Comparison of ENCODE assay signal across 11 mouse cellular contexts in genomic region chr10:92652399-92652920, GRCm38 (mm10).
DNase-seq lines count a peak whose midpoint lies in the region; ATAC-seq and TF ChIP-seq lines count a peak whose summit lies in the region.
"Had no signal": no experiment of that assay in that cellular context is flagged by ENCODE, and none has a peak within 500 bp of the region (broad histone marks: within the 10 kb centered on the region; RNA-seq: fewer than 3 reads in every experiment).

No protein-coding gene starts in this region.

- no peak overlapping the region for H3K9ac ChIP-seq in hindbrain, embryonic 14.5 days
- no peak overlapping the region for H3K9ac ChIP-seq in hindbrain, embryonic 16.5 days (ENCODE audit: low read depth, low read length)
- no peak overlapping the region for H3K9ac ChIP-seq in ES-E14 (ENCODE audit: insufficient read depth, low read depth, low read length, poor library complexity, severe bottlenecking)
- no peak overlapping the region for H3K9ac ChIP-seq in midbrain, embryonic 14.5 days (replicated peaks; ENCODE audit: low read length)
- H3K9ac ChIP-seq: liver, embryonic 15.5 days had no signal

- peak; percentile 81 for DNase-seq in hindbrain, embryonic 14.5 days (ENCODE audit: low spot score)
- no peak for DNase-seq in ES-E14 (ENCODE audit: low read depth, low spot score)
- peak; percentile 14 for DNase-seq in embryo, embryonic 9.5 days (ENCODE audit: extremely low spot score)
- peak; percentile 86 for DNase-seq in midbrain, embryonic 14.5 days
- DNase-seq in frontal cortex, postnatal 10 days (ENCODE audit: low spot score in 2 of 2), result no peak
- DNase-seq in spleen, postnatal 10 days (ENCODE audit: low spot score in 2 of 2), result no peak
- DNase-seq in gastrocnemius, postnatal 14 days, result no peak
- DNase-seq: layer of hippocampus, postnatal 36 days; thymus, postnatal 14 days had no signal

- H3K27me3 ChIP-seq in hindbrain, embryonic 14.5 days (ENCODE audit: control insufficient read depth, insufficient read depth, low read length), result no peaks in the 10 kb centered on the region
- H3K27me3 ChIP-seq in hindbrain, embryonic 16.5 days (replicated peaks; ENCODE audit: control insufficient read depth, insufficient read depth, low read length), result no peaks in the 10 kb centered on the region
- H3K27me3 ChIP-seq in midbrain, embryonic 14.5 days (ENCODE audit: control insufficient read depth, insufficient read depth, low read length), result no peaks in the 10 kb centered on the region
- H3K27me3 ChIP-seq: liver, embryonic 15.5 days had no signal

- 24% methylated on average over 3 of the region's 3 CpGs for WGBS in hindbrain, embryonic 14.5 days
- 20% methylated on average over 3 of the region's 3 CpGs for WGBS in hindbrain, embryonic 16.5 days
- WGBS in midbrain, embryonic 14.5 days, result 13% methylated on average over 3 of the region's 3 CpGs

- in situ Hi-C loops in ES-E14 (cut with MboI; ENCODE audit: low sequenced_read_pairs in 2 of 2, unreplicated experiment in 2 of 2), result no loop called here

- no peak for ATAC-seq in hindbrain, embryonic 14.5 days (ENCODE audit: low FRiP score)
- ATAC-seq in hindbrain, embryonic 16.5 days, result no peak
- ATAC-seq in midbrain, embryonic 14.5 days (ENCODE audit: low FRiP score, low TSS enrichment), result no peak

- no peak overlapping the region for H3K4me3 ChIP-seq in hindbrain, embryonic 14.5 days (replicated peaks; ENCODE audit: low read length)
- H3K4me3 ChIP-seq in hindbrain, embryonic 16.5 days (ENCODE audit: low read length), result no peak overlapping the region
- no peak overlapping the region for H3K4me3 ChIP-seq in ES-E14 (ENCODE audit: insufficient read depth in 1 of 2, low read depth in 1 of 2, low read length in 2 of 2, poor library complexity in 1 of 2, severe bottlenecking in 1 of 2)
- no peak overlapping the region for H3K4me3 ChIP-seq in midbrain, embryonic 14.5 days (replicated peaks; ENCODE audit: low read depth, low read length)
- H3K4me3 ChIP-seq: liver, embryonic 15.5 days had no signal

- intact Hi-C loops in gastrocnemius, postnatal 14 days (cut with DNase I; ENCODE audit: low total_unique reads), result no loop called here

- H3K36me3 ChIP-seq in hindbrain, embryonic 14.5 days (replicated peaks; ENCODE audit: control insufficient read depth, insufficient read depth), result no peaks in the 10 kb centered on the region
- no peaks in the 10 kb centered on the region for H3K36me3 ChIP-seq in hindbrain, embryonic 16.5 days (ENCODE audit: control insufficient read depth, insufficient read depth, low read length)
- no peaks in the 10 kb centered on the region for H3K36me3 ChIP-seq in ES-E14 (ENCODE audit: control insufficient read depth, insufficient read depth, low read length, poor library complexity, severe bottlenecking)
- no peaks in the 10 kb centered on the region for H3K36me3 ChIP-seq in midbrain, embryonic 14.5 days (ENCODE audit: control insufficient read depth, insufficient read depth, low read length)
- H3K36me3 ChIP-seq: liver, embryonic 15.5 days had no signal

- H3K4me2 ChIP-seq in hindbrain, embryonic 14.5 days (replicated peaks), result no peak overlapping the region
- H3K4me2 ChIP-seq in hindbrain, embryonic 16.5 days (ENCODE audit: low read length), result no peak overlapping the region
- no peak overlapping the region for H3K4me2 ChIP-seq in midbrain, embryonic 14.5 days (ENCODE audit: low read length)
- H3K4me2 ChIP-seq: liver, embryonic 15.5 days had no signal

- no peaks in the 10 kb centered on the region for H3K9me3 ChIP-seq in hindbrain, embryonic 14.5 days (ENCODE audit: control insufficient read depth, low read length)
- no peaks in the 10 kb centered on the region for H3K9me3 ChIP-seq in hindbrain, embryonic 16.5 days (ENCODE audit: control insufficient read depth, low read length)
- H3K9me3 ChIP-seq in ES-E14 (ENCODE audit: control insufficient read depth, insufficient read depth, low read depth, low read length), result no peaks in the 10 kb centered on the region
- no peaks in the 10 kb centered on the region for H3K9me3 ChIP-seq in midbrain, embryonic 14.5 days (ENCODE audit: control insufficient read depth, low read length)
- H3K9me3 ChIP-seq: liver, embryonic 15.5 days had no signal

- H3K4me1 ChIP-seq in hindbrain, embryonic 14.5 days (replicated peaks; ENCODE audit: control insufficient read depth, insufficient read depth, low read length), result peaks cover 5% of the 10 kb centered on the region; the same call in 1 of the 2 replicates
- no peaks in the 10 kb centered on the region; the same call in 1 of the 2 replicates for H3K4me1 ChIP-seq in hindbrain, embryonic 16.5 days (ENCODE audit: control insufficient read depth, insufficient read depth, low read depth, low read length)
- H3K4me1 ChIP-seq in ES-E14 (ENCODE audit: control insufficient read depth in 2 of 2, insufficient read depth in 2 of 2, low read length in 2 of 2, poor library complexity in 1 of 2), result no peaks in the 10 kb centered on the region
- H3K4me1 ChIP-seq in midbrain, embryonic 14.5 days (ENCODE audit: control insufficient read depth, insufficient read depth, low read length), result peaks cover 20% of the 10 kb centered on the region
- H3K4me1 ChIP-seq: liver, embryonic 15.5 days had no signal

- no peak overlapping the region for H3K27ac ChIP-seq in hindbrain, embryonic 14.5 days
- no peak overlapping the region for H3K27ac ChIP-seq in hindbrain, embryonic 16.5 days (ENCODE audit: low read depth, low read length)
- no peak overlapping the region for H3K27ac ChIP-seq in ES-E14 (ENCODE audit: insufficient read depth, low read depth, low read length, poor library complexity, severe bottlenecking)
- H3K27ac ChIP-seq in midbrain, embryonic 14.5 days (replicated peaks; ENCODE audit: low read depth, low read length), result no peak overlapping the region; the same call in 1 of the 2 replicates
- H3K27ac ChIP-seq: liver, embryonic 15.5 days had no signal

TF ChIP-seq in ES-E14, 5 proteins besides CTCF, POLR2A, EP300 and RAD21:
- no peak for TF ChIP-seq ZC3H11A (IDR thresholded peaks at IDR 0.05; ENCODE audit: borderline replicate concordance, low read depth, low read length)
- no peak for TF ChIP-seq CHD2 (IDR thresholded peaks at IDR 0.05; ENCODE audit: low read depth, low read length)
- no peak for TF ChIP-seq MAFK (IDR thresholded peaks at IDR 0.05; ENCODE audit: insufficient read depth, low read depth, low read length)
- peak; percentile 30; the same call in 1 of the 2 replicates for TF ChIP-seq ZNF384 (IDR thresholded peaks at IDR 0.05; ENCODE audit: low read depth, low read length)

Comparison
In these comparisons a context has a peak if more than half of its experiments do, and no peak if none do; other contexts are left out.
1. DNase-seq: peak in hindbrain, embryonic 14.5 days (single experiment), embryo, embryonic 9.5 days (single experiment) and midbrain, embryonic 14.5 days (single experiment); none in ES-E14 (single experiment), frontal cortex, postnatal 10 days (0 of 2), spleen, postnatal 10 days (0 of 2) and gastrocnemius, postnatal 14 days (single experiment).